Mouse (Mus musculus) bone marrow macrophage, adult 2 months (primary cell): ENCODE results near the gene Palld. TPM values are rescaled to one million over a fixed set of nuclear protein-coding genes. Genes with fewer than 3 reads are reported as not detected.
A peak's percentile ranks its signal among the peaks of the same experiment; 100 is the strongest.

Source experiments
- H3K27ac ChIP-seq: 2 replicates; pipeline ENCODE4 v1.5.1; 2012; ENCODE audit warnings: low read depth, low read length; ENCODE audit not compliant: insufficient read depth
- H3K4me1 ChIP-seq: 2 replicates; pipeline ENCODE4 v1.6.1; 2012; ENCODE audit warnings: low read length; ENCODE audit not compliant: control insufficient read depth, insufficient read depth
- H3K4me3 ChIP-seq: 2 replicates; pipeline ENCODE4 v1.5.1; 2012; ENCODE audit warnings: mild to moderate bottlenecking, low read length, moderate library complexity; ENCODE audit not compliant: insufficient read depth
- CTCF ChIP-seq: IDR thresholded peaks from 2 replicates; pipeline ENCODE4 v1.5.1; 2012; ENCODE audit warnings: low read depth, mild to moderate bottlenecking, low read length, moderate library complexity
- POLR2A ChIP-seq: IDR thresholded peaks from 2 replicates; pipeline ENCODE4 v1.6.1; 2012; ENCODE audit warnings: mild to moderate bottlenecking, low read depth, low read length, borderline replicate concordance
- polyA plus RNA-seq: library from polyadenylated mRNA; stranded (reverse); fragments of >200 nt; gene quantifications from 2 replicates; pipeline ENCODE4 v1.2.4, GENCODE M21; 2012; ENCODE audit not compliant: missing spikeins, insufficient read depth, insufficient read length

The Palld gene
- polyA plus RNA-seq, 1 experiment = 6.4 TPM

- no peak overlapping the region for H3K4me3 ChIP-seq
- peaks cover 37% of the 10 kb centered on the region for H3K4me1 ChIP-seq
- TF ChIP-seq CTCF = no peak
- no peak for TF ChIP-seq POLR2A
- peak overlapping the region; percentile 81 for H3K27ac ChIP-seq
Observed at GRCm38 (mm10) chr8:61909313-61909712, 6.8 kb upstream of the Palld start.

GRCm38 (mm10) chr8:61908303-61909215, 6.1 kb upstream of the Palld start:
- peaks cover 31% of the 10 kb centered on the region for H3K4me1 ChIP-seq
- peak overlapping the region; percentile 81 for H3K27ac ChIP-seq
- no peak for TF ChIP-seq CTCF
- TF ChIP-seq POLR2A = no peak
- H3K4me3 ChIP-seq = no peak overlapping the region

- no peak overlapping the region for H3K4me3 ChIP-seq
- H3K4me1 ChIP-seq = peaks cover 8% of the 10 kb centered on the region
- H3K27ac ChIP-seq = no peak overlapping the region
- TF ChIP-seq CTCF (no peak), POLR2A (no peak)
Observed at GRCm38 (mm10) chr8:61901028-61901717, 1.3 kb downstream of the Palld start.

GRCm38 (mm10) chr8:61897402-61897801, 5.1 kb downstream of the Palld start:
- H3K4me3 ChIP-seq = no peak overlapping the region
- no peak for TF ChIP-seq CTCF
- no peak for TF ChIP-seq POLR2A
- no peak overlapping the region for H3K27ac ChIP-seq
- peaks cover 10% of the 10 kb centered on the region for H3K4me1 ChIP-seq

GRCm38 (mm10) chr8:61896742-61897141, 5.7 kb downstream of the Palld start:
- no peak overlapping the region for H3K4me3 ChIP-seq
- H3K4me1 ChIP-seq = peaks cover 10% of the 10 kb centered on the region
- no peak for TF ChIP-seq POLR2A
- no peak for TF ChIP-seq CTCF
- no peak overlapping the region for H3K27ac ChIP-seq

- TF ChIP-seq CTCF (no peak), POLR2A (no peak)
- Histone ChIP-seq H3K4me1 (peaks cover 10% of the 10 kb centered on the region), H3K27ac (no peak overlapping the region), H3K4me3 (no peak overlapping the region)
Observed at GRCm38 (mm10) chr8:61894062-61894461, 8.4 kb downstream of the Palld start.

GRCm38 (mm10) chr8:61877607-61878006, 24.9 kb downstream of the Palld start:
- H3K27ac ChIP-seq = no peak overlapping the region
- no peak overlapping the region for H3K4me3 ChIP-seq
- TF ChIP-seq POLR2A = no peak
- TF ChIP-seq CTCF = no peak
- peaks cover 4% of the 10 kb centered on the region for H3K4me1 ChIP-seq

GRCm38 (mm10) chr8:61875290-61875689, 27.2 kb downstream of the Palld start:
- Histone ChIP-seq H3K4me1 (peaks cover 4% of the 10 kb centered on the region), H3K4me3 (no peak overlapping the region), H3K27ac (no peak overlapping the region)
- TF ChIP-seq POLR2A (no peak), CTCF (no peak)

GRCm38 (mm10) chr8:61873994-61874393, 28.5 kb downstream of the Palld start:
- no peak overlapping the region for H3K27ac ChIP-seq
- H3K4me3 ChIP-seq = no peak overlapping the region
- H3K4me1 ChIP-seq = peaks cover 4% of the 10 kb centered on the region
- TF ChIP-seq CTCF (no peak), POLR2A (no peak)

- no peak overlapping the region for H3K4me3 ChIP-seq
- H3K27ac ChIP-seq = no peak overlapping the region
- TF ChIP-seq POLR2A = no peak
- TF ChIP-seq CTCF = no peak
- no peaks in the 10 kb centered on the region for H3K4me1 ChIP-seq
Observed at GRCm38 (mm10) chr8:61868481-61868880, 34.0 kb downstream of the Palld start.
